Mouse (Mus musculus) testis, adult 2 months (tissue): ENCODE data around the gene Lrrc3c.
A peak's percentile ranks its signal among the peaks of the same experiment; 100 is the strongest.

ENCODE experiments used
- CTCF ChIP-seq: fragments of 200-500 bp; IDR thresholded peaks from 2 replicates; pipeline ENCODE4 v1.5.1; 2012; ENCODE audit warnings: low read depth, mild to moderate bottlenecking, inconsistent platforms, low read length, moderate library complexity; ENCODE audit not compliant: control insufficient read depth, insufficient read depth, insufficient replicate concordance
- POLR2A ChIP-seq: fragments of 200-500 bp; IDR thresholded peaks from 2 replicates; pipeline ENCODE4 v1.6.1; 2012; ENCODE audit warnings: low read depth, mild to moderate bottlenecking, inconsistent platforms, low read length, moderate library complexity; ENCODE audit not compliant: control insufficient read depth

DNA sequence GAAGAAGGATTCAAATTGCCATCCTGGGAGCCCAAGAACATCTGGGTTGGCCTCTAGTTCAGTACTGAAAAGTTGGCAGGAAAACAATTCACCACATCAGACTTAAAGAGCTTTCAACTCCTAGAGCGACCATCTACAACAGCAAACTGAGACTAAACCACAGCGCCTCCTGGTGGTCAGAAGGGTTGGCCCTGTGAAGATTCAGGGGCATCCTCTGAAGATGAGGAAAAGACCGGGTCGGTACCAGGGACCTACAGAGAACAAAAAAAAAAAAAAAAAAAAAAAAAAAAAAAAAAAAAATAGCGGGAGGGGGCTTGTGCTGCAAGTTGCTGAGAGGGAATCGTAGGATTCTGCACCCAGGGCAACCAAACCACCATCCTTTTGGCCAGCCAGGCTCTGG, 728 bp upstream of the Lrrc3c start:
- TF ChIP-seq CTCF: peak; percentile 77
- no peak for TF ChIP-seq POLR2A
